Mouse (Mus musculus): ENCODE results near the gene Minar1. TPM values are rescaled to one million over a fixed set of nuclear protein-coding genes. Genes with fewer than 3 reads are reported as not detected.

Gene Minar1
- 0.39 and 0.56 TPM in 2 replicates for polyA plus RNA-seq (2014; fragmentation: Nextera tagmentation; extraction: Ambion mirVana)

- peak; percentile 57 for DNase-seq (ENCODE audit: low spot score)
- peak within 1 kb of the TSS; percentile 49 for H3K4me3 ChIP-seq (ENCODE audit: low read depth, low read length)
- WGBS, result under 1% methylated on average over 27 of the region's 27 CpGs
- H3K9me3 ChIP-seq (replicated peaks; ENCODE audit: control insufficient read depth, low read length), result no peaks in the 10 kb centered on the region
- no peaks in the 10 kb centered on the region for H3K36me3 ChIP-seq (ENCODE audit: control insufficient read depth, insufficient read depth, low read length)
- peak within 1 kb of the TSS; percentile 98 for H3K4me2 ChIP-seq (ENCODE audit: low read length)
- peak; percentile 80 for ATAC-seq
- no peak within 1 kb of the TSS for H3K27ac ChIP-seq (ENCODE audit: low read depth, low read length)
- H3K9ac ChIP-seq (ENCODE audit: low read length), result peak within 1 kb of the TSS; percentile 63
- H3K4me1 ChIP-seq (ENCODE audit: control insufficient read depth, insufficient read depth, low read length), result peaks cover 13% of the 10 kb centered on the region; the same call in 1 of the 2 replicates
- H3K27me3 ChIP-seq (replicated peaks; ENCODE audit: control insufficient read depth, insufficient read depth, low read length), result peaks cover 27% of the 10 kb centered on the region
These were observed at the start of gene Minar1 for GRCm38 (mm10) chr9:89623006-89623760. Gene Minar1, minus strand, starts transcription at chr9:89623125.

- Histone ChIP-seq H3K27me3 (replicated peaks; ENCODE audit: control insufficient read depth, insufficient read depth, low read length) (no peaks in the 10 kb centered on the region), H3K4me3 (ENCODE audit: low read depth, low read length) (no peak overlapping the region), H3K36me3 (ENCODE audit: control insufficient read depth, insufficient read depth, low read length) (no peaks in the 10 kb centered on the region), H3K4me2 (ENCODE audit: low read length) (no peak overlapping the region), H3K9ac (ENCODE audit: low read length) (no peak overlapping the region), H3K27ac (ENCODE audit: low read depth, low read length) (no peak overlapping the region), H3K4me1 (ENCODE audit: control insufficient read depth, insufficient read depth, low read length) (no peaks in the 10 kb centered on the region), H3K9me3 (replicated peaks; ENCODE audit: control insufficient read depth, low read length) (no peaks in the 10 kb centered on the region)
- 77% methylated on average over 4 of the region's 4 CpGs for WGBS
- DNase-seq (ENCODE audit: low spot score) (peak; percentile 19), ATAC-seq (no peak)
These were observed 47.0 kb upstream of the Minar1 start for GRCm38 (mm10) chr9:89669878-89670277.

- no peak overlapping the region for H3K4me3 ChIP-seq (ENCODE audit: low read depth, low read length)
- H3K9me3 ChIP-seq (replicated peaks; ENCODE audit: control insufficient read depth, low read length), result no peaks in the 10 kb centered on the region
- no peak overlapping the region for H3K9ac ChIP-seq (ENCODE audit: low read length)
- ATAC-seq (no peak), DNase-seq (ENCODE audit: low spot score) (no peak)
- 84% methylated on average over 4 of the region's 4 CpGs for WGBS
- H3K27ac ChIP-seq (ENCODE audit: low read depth, low read length), result no peak overlapping the region
- H3K4me1 ChIP-seq (ENCODE audit: control insufficient read depth, insufficient read depth, low read length), result no peaks in the 10 kb centered on the region
- no peaks in the 10 kb centered on the region for H3K27me3 ChIP-seq (replicated peaks; ENCODE audit: control insufficient read depth, insufficient read depth, low read length)
- no peaks in the 10 kb centered on the region for H3K36me3 ChIP-seq (ENCODE audit: control insufficient read depth, insufficient read depth, low read length)
- H3K4me2 ChIP-seq (ENCODE audit: low read length), result no peak overlapping the region
These were observed 44.5 kb upstream of the Minar1 start for GRCm38 (mm10) chr9:89667306-89667942.

- no peak overlapping the region for H3K27ac ChIP-seq (ENCODE audit: low read depth, low read length)
- no peak overlapping the region for H3K4me2 ChIP-seq (ENCODE audit: low read length)
- H3K9me3 ChIP-seq (replicated peaks; ENCODE audit: control insufficient read depth, low read length), result no peaks in the 10 kb centered on the region
- DNase-seq (ENCODE audit: low spot score), result no peak
- H3K27me3 ChIP-seq (replicated peaks; ENCODE audit: control insufficient read depth, insufficient read depth, low read length), result no peaks in the 10 kb centered on the region
- ATAC-seq, result no peak
- H3K4me3 ChIP-seq (ENCODE audit: low read depth, low read length), result no peak overlapping the region
- H3K9ac ChIP-seq (ENCODE audit: low read length), result no peak overlapping the region
- 78% methylated on average over 6 of the region's 6 CpGs for WGBS
- no peaks in the 10 kb centered on the region for H3K4me1 ChIP-seq (ENCODE audit: control insufficient read depth, insufficient read depth, low read length)
- H3K36me3 ChIP-seq (ENCODE audit: control insufficient read depth, insufficient read depth, low read length), result no peaks in the 10 kb centered on the region
These were observed 28.0 kb upstream of the Minar1 start for GRCm38 (mm10) chr9:89650913-89651312.

GRCm38 (mm10) chr9:89637453-89637852 lies 14.5 kb upstream of the Minar1 start:
- no peak overlapping the region for H3K27ac ChIP-seq (ENCODE audit: low read depth, low read length)
- no peak overlapping the region for H3K4me3 ChIP-seq (ENCODE audit: low read depth, low read length)
- H3K9ac ChIP-seq (ENCODE audit: low read length), result no peak overlapping the region
- no peak for ATAC-seq
- no peak overlapping the region for H3K4me2 ChIP-seq (ENCODE audit: low read length)
- no peaks in the 10 kb centered on the region for H3K36me3 ChIP-seq (ENCODE audit: control insufficient read depth, insufficient read depth, low read length)
- H3K27me3 ChIP-seq (replicated peaks; ENCODE audit: control insufficient read depth, insufficient read depth, low read length), result no peaks in the 10 kb centered on the region
- no peaks in the 10 kb centered on the region for H3K4me1 ChIP-seq (ENCODE audit: control insufficient read depth, insufficient read depth, low read length)
- WGBS, result 91% methylated on average over 3 of the region's 3 CpGs
- DNase-seq (ENCODE audit: low spot score), result no peak
- H3K9me3 ChIP-seq (replicated peaks; ENCODE audit: control insufficient read depth, low read length), result no peaks in the 10 kb centered on the region

GRCm38 (mm10) chr9:89622296-89623005 lies 474 bp downstream of the Minar1 start:
- Histone ChIP-seq H3K9me3 (replicated peaks; ENCODE audit: control insufficient read depth, low read length) (no peaks in the 10 kb centered on the region), H3K4me3 (ENCODE audit: low read depth, low read length) (peak overlapping the region; percentile 49), H3K4me2 (ENCODE audit: low read length) (peak overlapping the region; percentile 98), H3K27ac (ENCODE audit: low read depth, low read length) (no peak overlapping the region), H3K9ac (ENCODE audit: low read length) (peak overlapping the region; percentile 63), H3K4me1 (ENCODE audit: control insufficient read depth, insufficient read depth, low read length) (peaks cover 13% of the 10 kb centered on the region; the same call in 1 of the 2 replicates), H3K36me3 (ENCODE audit: control insufficient read depth, insufficient read depth, low read length) (no peaks in the 10 kb centered on the region), H3K27me3 (replicated peaks; ENCODE audit: control insufficient read depth, insufficient read depth, low read length) (peaks cover 27% of the 10 kb centered on the region)
- 2% methylated on average over 42 of the region's 42 CpGs for WGBS
- ATAC-seq (peak; percentile 69), DNase-seq (ENCODE audit: low spot score) (peak; percentile 27)

GRCm38 (mm10) chr9:89621750-89622149 lies 1.2 kb downstream of the Minar1 start:
- Histone ChIP-seq H3K9ac (ENCODE audit: low read length) (no peak overlapping the region), H3K27ac (ENCODE audit: low read depth, low read length) (no peak overlapping the region), H3K4me2 (ENCODE audit: low read length) (peak overlapping the region; percentile 98), H3K4me1 (ENCODE audit: control insufficient read depth, insufficient read depth, low read length) (peaks cover 13% of the 10 kb centered on the region; the same call in 1 of the 2 replicates), H3K36me3 (ENCODE audit: control insufficient read depth, insufficient read depth, low read length) (no peaks in the 10 kb centered on the region), H3K27me3 (replicated peaks; ENCODE audit: control insufficient read depth, insufficient read depth, low read length) (peaks cover 27% of the 10 kb centered on the region), H3K9me3 (replicated peaks; ENCODE audit: control insufficient read depth, low read length) (no peaks in the 10 kb centered on the region), H3K4me3 (ENCODE audit: low read depth, low read length) (peak overlapping the region; percentile 49)
- DNase-seq (ENCODE audit: low spot score) (peak; percentile 4), ATAC-seq (no peak)
- 10% methylated on average over 11 of the region's 11 CpGs for WGBS

- peaks cover 26% of the 10 kb centered on the region for H3K27me3 ChIP-seq (replicated peaks; ENCODE audit: control insufficient read depth, insufficient read depth, low read length)
- no peak overlapping the region for H3K4me3 ChIP-seq (ENCODE audit: low read depth, low read length)
- DNase-seq (ENCODE audit: low spot score), result peak; percentile 53
- H3K27ac ChIP-seq (ENCODE audit: low read depth, low read length), result no peak overlapping the region
- H3K9ac ChIP-seq (ENCODE audit: low read length), result no peak overlapping the region
- H3K9me3 ChIP-seq (replicated peaks; ENCODE audit: control insufficient read depth, low read length), result no peaks in the 10 kb centered on the region
- H3K36me3 ChIP-seq (ENCODE audit: control insufficient read depth, insufficient read depth, low read length), result no peaks in the 10 kb centered on the region
- 17% methylated on average over 6 of the region's 6 CpGs for WGBS
- H3K4me2 ChIP-seq (ENCODE audit: low read length), result no peak overlapping the region
- ATAC-seq, result no peak
- H3K4me1 ChIP-seq (ENCODE audit: control insufficient read depth, insufficient read depth, low read length), result peaks cover 13% of the 10 kb centered on the region; the same call in 1 of the 2 replicates
These were observed 2.6 kb downstream of the Minar1 start for GRCm38 (mm10) chr9:89620347-89620746.
